Mouse (Mus musculus): ENCODE data around the gene Eif4e3.

The Eif4e3 gene

DNA sequence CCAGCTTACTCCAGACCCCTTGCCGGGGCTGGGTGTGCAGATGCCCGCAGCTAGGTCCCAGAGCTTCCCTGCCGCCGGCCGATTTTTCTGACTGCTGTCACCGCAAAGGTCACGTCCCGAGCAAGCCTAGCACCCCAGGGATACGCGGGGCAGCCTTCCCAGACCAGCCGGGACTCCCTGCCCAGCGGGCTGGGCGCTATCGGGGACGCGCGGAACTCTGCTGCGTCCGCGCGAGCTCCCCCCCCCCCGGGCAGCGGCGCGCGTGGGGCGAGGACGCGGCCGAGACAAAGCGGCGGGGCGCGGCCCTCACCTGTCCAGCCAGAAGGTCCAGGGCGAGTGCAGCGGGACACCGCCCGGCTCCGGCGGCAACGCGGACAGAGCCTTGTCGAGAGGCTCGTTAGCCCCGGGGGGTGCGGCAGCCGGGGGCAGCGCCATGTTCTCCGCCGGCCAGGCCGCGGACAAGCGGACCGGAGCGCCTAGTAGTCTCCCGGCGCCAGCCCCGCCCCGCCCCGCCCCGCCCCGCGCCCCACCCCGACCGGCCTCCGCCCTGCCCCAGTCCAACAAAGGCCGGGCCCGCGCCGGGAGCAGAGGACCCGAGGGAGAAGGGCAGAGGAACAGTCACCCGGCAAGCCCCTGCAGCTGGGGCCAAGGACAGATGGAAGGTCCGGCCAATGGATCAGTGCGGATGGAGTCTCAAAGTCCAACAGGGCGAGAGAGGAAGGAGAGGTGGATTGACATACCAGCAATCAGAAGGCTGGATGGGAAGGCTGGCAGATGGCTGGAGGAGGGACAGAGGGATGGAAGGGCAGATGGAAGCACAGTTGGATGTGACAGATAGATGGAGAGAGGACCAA, at the start of gene Eif4e3, which contains the start of gene Gm20696:
Gene Eif4e3 (minus strand): TSS at position 454 of the 854 bp plus-strand sequence.
Gene Gm20696 (minus strand): TSS at position 480 of the 854 bp plus-strand sequence.
- peak; percentile 45 for DNase-seq (ENCODE audit: low read depth)

DNA sequence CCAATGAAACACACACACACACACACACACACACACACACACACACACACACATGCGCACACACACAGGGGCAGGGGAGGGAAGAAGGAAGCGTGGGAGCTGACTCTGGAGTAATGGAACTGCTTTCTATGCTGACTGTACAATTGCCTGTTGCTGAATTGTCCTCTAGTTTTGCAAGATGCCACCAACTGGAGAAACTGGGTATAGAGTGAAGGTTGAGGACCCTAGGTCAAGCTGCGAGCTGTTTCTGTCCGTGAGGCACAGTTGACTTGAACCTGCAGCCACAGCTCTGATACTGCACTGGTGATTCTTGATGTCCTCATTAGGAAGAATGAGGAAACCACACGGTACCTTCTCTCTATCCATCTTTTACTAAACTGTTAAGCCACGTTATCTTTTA, 49.3 kb upstream of the Eif4e3 start:
- no peak for DNase-seq (ENCODE audit: low read depth)

DNA sequence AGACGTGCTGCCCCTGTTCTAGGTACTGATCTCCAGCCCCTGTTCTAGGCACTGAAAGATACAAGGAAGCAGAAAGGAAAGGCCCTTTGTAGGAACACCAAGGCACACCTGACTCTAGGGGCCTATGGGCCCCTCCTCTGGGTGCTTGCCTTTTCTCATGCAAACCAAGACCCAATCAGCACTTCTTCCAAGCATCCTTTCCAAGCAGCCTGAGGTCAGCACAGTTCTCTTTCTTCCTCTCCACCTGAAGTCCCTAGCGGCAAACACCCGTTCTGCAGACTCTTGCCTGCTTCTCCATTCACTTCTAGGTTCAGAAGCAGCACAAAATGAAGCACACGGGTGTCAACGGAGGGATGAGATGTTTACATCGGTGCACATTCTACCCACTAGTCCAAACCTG, 48.6 kb upstream of the Eif4e3 start:
- DNase-seq (ENCODE audit: low read depth), result no peak

DNA sequence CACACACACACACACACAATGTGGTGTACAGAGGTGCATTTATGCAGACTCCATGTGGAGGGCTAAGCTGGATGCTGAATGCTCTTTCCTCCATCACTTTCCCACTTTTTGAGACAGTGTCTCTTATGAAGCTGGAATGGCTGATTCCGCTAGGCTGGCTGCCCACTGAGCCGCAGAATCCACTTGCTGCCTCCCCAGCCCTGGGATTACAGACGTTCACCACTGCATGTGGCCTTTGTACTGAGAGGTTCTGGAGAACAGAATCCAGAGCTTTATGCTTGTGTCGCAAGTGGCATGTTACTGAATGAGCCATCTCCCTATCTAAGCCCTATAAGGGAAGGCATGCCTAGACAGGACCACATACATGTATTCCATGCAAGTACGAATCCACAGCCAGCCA, 46.7 kb upstream of the Eif4e3 start:
- no peak for DNase-seq (ENCODE audit: low read depth)

DNA sequence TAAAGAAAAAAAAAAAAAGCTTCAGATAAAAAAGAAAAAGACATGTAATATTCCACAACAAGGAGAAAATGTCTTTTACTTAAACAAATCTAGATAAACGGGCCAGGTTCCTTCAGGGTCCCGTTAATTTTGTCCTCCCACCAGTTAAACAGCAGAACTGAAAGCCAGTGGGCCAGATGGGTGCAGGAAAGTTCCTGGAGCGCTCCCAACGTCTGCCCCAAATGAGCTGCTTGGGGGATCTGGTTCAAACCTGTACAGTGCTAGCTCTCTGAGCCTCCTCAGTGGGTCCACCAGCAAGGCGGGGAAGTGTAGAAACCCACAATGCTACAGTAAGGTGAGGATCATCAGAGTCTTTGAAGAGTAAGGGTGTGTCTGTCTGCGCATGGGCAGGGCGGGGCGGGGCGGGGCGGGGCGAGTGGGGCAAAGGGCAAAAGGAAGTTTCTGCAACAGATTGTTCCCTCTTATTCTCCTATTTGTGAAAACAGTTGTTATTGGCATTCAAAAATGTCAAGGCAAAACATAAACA, 45.1 kb upstream of the Eif4e3 start:
- DNase-seq (ENCODE audit: low read depth), result no peak

DNA sequence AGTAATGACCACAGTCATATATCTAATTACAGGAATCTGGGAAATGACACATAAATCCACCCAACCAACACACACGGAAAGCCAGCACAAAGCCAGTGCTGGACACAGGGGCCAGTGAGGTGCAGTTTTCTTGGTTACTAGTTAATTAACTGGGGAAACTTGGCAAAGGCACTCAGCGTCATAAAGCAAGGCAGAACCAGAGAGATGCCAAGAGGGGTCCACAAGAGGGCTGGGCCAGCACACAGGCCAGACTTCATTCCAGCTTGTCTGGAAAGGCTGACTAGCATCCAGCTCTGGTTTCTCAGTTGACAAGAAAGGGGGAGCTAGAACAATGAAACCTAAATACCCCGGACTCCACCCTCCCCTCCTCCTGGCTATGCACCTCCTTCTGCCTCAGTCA, 33.9 kb upstream of the Eif4e3 start:
- no peak for DNase-seq (ENCODE audit: low read depth)

DNA sequence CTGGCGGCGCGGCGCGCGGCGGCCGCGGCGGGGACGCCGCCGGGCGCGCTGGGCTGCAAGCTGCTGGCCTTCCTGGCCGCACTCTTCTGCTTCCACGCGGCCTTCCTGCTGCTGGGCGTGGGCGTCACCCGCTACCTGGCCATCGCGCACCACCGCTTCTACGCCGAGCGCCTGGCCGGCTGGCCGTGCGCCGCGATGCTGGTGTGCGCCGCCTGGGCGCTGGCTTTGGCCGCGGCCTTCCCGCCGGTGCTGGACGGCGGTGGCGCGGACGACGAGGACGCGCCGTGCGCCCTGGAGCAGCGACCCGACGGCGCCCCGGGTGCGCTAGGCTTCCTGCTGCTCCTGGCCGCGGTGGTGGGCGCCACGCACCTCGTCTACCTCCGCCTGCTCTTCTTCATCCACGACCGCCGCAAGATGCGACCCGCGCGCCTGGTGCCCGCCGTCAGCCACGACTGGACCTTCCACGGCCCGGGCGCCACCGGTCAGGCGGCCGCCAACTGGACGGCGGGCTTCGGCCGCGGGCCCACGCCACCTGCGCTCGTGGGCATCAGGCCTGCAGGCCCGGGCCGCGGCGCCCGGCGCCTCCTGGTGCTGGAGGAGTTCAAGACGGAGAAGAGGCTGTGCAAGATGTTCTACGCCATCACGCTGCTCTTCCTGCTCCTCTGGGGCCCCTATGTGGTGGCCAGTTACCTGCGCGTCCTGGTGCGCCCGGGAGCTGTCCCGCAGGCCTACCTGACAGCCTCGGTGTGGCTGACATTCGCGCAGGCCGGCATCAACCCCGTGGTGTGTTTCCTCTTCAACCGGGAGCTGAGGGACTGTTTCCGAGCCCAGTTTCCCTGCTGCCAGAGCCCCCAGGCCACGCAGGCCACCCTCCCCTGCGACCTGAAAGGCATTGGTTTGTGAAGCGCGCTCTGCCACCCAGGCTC, 26.6 kb upstream of the Eif4e3 start:
- DNase-seq (ENCODE audit: low read depth), result no peak

DNA sequence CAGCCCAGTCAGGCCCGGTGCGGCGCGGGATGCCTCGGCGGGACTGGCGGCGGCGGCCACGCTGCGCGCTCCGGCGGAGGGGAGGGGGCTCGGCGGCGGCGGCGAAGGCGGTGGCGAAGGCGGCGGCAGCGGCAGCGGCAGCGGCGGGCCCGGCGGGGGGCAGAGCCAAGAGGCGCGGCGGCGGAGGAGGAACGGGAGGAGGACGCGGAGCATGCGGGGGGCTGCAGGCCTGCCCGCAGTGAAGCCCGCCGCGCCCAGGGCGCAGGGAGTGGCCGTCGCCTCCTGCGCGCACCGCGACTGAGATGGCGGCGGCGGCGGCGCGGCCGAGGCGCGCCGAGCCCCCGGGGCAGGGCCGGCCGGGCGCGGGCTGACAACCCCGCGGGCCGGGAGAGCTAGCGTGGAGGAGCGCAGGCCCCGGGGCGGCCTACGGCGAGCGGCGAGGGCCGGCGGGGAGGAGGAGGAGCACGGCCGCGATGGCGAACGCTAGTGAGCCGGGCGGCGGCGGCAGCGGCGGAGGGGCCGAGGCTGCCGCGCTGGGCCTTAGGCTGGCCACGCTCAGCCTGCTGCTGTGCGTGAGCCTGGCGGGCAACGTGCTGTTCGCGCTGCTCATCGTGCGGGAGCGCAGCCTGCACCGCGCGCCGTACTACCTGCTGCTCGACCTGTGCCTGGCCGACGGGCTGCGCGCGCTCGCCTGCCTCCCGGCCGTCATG, 25.8 kb upstream of the Eif4e3 start, which contains the start of gene Gpr27:
Gene Gpr27 (plus strand): TSS at position 474 of the 710 bp plus-strand sequence.
- DNase-seq (ENCODE audit: low read depth), result no peak

DNA sequence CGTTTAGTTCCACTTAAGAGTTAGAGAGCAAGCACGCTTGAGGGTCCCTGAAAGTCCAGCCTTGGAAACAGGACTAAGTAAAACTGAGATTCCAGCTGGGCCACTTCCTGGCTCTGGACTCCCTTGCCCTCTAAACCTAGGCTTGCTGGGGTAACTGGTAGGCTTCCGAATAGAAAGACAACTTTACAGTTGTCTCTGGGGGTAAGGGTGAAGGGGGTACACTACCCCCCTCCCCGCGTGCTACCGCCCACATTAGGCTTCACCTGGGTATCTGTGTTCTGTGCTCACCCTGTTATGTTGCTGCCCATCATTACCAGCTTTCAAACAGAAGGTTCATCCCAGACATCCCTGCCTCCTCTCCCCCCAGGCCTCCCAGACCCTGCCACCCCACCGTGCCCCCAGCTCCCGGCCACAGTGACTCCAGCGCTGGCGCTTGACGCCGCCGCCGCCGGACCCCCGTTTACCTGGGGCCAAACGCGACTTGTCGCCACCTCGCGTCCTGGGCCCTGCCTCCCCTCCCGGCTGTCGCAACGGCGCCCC, 25.2 kb upstream of the Eif4e3 start:
- no peak for DNase-seq (ENCODE audit: low read depth)

DNA sequence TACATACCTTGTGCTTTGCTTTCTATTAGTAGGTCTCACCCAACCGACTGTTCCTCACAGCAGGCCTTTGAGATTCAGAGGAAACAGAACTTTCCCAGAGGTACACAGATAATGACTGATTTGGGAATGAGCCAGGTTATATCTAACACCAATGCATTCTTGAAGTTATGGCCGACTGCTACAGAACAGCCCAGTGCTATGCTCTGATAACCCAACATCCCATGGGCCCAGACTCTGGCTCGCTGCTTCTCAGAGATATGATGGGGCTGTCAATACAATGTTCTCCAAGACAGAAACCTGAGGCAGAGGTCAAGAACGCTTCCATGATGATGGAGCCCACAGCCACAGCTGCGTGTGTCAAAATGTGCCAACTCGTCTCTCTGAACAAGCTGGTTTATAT, 21.9 kb upstream of the Eif4e3 start:
- DNase-seq (ENCODE audit: low read depth), result no peak

DNA sequence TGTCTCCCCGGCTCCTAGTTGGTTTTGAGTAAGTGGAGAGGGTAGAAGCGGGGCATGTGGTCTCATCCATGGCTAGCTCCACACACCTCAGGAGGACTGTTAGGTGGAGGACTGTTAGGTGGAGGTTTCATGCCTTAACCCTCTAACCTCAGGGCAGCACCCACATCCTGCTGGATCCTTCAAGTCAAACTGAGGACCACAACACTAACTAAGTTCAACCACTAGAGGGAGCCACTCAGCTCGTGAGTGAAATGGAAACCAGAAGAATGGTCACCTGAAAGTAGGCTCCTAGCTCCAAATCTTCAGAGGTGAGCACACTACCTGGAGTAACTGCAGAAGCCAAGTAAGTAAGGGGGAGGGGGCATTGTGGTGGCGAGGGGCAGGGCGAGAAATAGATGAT, 18.3 kb upstream of the Eif4e3 start:
- peak; percentile 83 for DNase-seq (ENCODE audit: low read depth)

DNA sequence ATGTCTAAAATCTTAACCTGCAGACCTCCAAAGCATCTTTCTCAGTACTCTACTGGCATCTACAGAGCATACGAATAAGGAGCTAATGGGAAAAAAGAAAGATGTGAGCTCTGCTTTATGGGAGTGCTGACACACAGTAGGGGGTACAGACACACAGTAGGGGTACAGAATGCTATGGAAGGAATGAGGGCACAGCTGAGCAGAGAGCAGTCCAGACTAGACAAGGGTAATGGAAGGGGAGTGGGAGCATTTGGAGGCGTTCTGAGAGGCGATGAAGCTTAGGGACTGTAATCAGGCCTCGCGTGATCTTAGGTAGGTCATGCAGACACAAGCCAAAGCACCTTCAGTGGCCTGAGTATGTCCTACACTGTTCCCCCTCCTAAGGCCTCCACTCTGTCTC, 17.4 kb upstream of the Eif4e3 start:
- DNase-seq (ENCODE audit: low read depth), result no peak

DNA sequence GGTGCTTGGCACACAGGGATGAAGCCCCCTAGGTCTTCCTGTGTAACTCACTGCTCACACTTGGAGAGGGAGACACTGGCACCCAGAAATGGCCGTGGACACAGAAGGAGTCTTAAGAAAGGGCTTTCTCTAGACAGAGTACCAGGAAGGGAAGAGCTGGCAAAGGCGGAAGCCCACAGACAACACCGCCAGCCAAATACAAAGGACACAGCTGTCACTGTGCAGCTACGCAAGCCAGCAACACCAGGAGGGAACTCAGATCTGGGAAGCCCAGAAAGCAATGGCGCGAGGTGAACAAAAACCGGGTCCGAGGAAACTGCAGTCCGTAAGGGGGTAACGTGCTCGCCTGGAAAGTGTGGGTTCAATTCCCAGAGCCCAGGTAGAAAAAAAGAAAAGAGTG, 11.5 kb upstream of the Eif4e3 start:
- no peak for DNase-seq (ENCODE audit: low read depth)

DNA sequence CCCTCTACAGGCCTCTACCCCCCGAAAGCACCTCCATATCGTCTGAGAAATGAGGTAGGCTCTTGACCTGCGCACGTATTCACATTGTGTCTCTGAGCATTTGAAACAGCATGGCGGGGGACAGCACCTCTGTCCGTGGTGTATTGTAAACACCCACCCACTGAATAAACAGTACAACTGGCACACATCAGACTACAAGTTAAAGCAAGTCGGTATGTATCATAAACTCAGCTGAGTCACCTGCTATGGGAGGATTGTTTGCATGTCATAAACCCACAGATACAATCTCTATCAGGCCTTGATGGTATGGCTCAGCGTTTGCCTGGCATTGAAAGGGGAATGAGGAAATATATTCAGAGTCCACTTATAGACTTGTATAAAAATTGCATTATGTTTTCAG, 10.8 kb upstream of the Eif4e3 start:
- no peak for DNase-seq (ENCODE audit: low read depth)

DNA sequence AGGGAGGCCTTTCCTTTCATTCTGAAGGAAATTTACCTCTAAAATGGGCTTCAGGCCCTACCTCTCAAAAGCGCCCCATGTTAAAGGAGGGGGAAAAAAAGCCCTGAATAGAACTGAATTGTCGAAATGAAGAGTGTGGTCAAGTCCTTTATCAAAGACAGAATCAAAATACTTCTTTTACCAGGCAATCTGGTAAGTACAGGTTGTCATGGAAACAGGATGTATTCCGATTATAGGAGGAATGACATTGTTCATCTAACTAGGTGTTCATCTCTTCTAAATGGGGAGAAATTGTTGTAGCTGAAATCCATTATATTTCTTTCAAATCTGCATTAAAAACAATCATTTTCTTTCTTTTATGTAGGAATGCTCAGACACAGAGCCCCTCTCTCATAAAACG, 7.9 kb upstream of the Eif4e3 start:
- no peak for DNase-seq (ENCODE audit: low read depth)

DNA sequence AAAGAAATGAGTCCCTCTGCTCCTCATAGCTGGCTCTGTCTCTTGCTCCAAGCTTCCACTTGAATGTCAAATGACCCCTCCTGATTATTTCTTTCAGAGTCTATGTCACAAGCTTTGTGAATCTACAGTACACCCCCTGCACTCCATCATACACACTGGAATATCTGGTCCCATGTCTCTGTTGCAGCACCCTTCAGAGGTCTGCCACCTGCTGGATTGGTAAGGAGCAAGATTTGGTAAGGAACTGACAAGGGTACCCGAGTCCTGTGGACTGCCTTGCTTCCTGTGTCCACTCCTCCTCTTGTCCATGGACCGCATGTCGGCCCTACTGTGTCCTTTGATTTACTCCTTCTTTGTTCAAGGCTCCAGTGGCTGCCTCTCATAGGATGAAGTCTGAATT, 5.2 kb upstream of the Eif4e3 start:
- no peak for DNase-seq (ENCODE audit: low read depth)

DNA sequence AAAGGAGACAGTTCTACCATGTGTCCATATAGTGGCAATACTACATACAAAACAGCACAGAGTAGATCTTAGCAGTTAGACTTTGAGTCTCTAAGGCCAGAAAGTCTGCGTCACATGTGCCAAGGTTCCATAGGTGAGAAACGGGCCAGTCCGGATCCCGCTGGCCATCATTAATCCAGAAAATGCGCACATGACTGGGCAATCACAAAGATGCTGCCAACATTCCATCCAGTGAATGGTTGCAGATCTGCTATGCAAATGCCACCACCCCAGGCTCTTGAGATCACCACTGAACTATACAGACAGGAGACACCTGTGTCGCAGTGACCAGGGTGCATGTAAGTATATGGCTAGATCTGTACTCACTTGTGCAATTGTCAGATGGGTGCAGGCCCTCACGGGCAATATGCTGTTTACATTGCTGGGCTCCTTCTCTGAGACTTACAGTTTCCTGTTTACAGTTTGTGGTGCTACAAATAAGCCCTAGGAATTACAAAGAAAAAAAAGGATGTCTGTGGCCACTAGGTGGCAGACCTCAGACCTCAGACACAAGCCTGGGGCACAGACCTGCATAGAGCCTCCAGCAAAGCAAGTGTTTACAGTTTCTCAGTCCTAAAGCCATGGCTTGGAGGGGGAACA, 4.0 kb upstream of the Eif4e3 start:
- peak; percentile 84 for DNase-seq (ENCODE audit: low read depth)

DNA sequence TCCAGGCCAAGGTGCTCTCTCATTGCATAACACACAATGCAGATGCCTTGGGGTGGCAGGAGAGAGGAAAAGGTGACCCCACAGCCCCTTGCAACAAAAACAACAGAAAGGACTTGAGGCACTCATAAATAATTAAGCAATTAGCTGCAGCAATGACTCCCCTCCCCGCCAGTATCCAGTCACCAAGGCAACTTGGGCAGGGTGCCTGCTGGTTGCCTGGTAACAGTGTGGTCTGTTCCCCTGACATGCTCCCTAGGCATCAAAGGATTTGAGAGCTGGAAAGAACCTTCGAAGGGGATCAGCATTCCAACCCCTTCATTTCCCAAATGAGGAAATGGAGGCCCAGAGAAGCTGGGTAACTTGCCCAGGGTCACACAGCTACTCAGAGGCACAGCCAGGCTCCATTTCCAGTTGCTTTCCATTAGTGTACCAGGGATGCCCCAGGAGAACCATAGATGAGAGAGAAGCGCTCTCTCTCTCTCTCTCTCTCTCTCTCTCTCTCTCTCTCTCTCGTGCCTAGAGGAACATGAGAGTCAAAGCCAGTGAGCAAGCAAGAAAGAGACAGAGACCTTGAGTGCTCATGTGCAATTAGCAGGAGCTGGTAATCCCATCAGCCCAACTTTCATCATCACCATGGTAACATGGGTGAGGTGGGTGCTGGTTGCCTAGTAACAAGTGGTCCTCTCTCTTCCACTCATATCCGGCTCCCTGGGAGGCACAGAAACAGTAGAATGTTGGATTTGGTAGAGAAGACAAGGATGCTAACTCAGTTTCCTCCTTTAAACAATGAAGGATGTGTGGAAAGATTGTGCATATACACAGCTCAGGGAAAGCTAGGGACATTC, 3.1 kb upstream of the Eif4e3 start:
- DNase-seq (ENCODE audit: low read depth), result no peak

DNA sequence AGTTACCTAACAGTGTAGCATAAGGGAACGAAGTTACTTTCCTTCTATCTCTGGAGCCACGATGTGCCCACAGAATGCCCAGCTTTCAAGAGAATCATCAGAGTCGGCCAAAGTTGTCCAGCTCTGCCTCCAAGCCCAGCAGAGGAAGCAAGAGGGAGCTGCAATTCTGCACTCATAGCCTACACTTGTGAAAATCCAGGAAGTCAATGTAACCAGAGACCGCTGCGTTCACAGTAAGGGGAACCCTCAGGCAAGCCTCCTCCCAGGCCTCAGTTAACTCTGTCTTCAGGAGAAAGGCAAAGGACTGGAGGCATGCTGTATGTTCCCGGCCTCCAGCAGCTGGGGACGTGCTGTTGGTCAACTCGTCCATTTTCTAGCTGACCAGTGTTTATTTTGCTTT, 719 bp upstream of the Eif4e3 start:
- no peak for DNase-seq (ENCODE audit: low read depth)
